Mouse (Mus musculus) brain, embryonic 14.5 days (tissue): ENCODE results near the gene Hist1h2ab.

ENCODE experiments used
- CTCF ChIP-seq: fragments of 200-500 bp; IDR thresholded peaks from 2 replicates; pipeline ENCODE4 v1.5.1; 2012; ENCODE audit warnings: inconsistent platforms, mild to moderate bottlenecking, moderate library complexity, borderline replicate concordance; ENCODE audit not compliant: insufficient read depth, insufficient read length; ENCODE audit errors: extremely low read depth
- POLR2A ChIP-seq: fragments of 200-500 bp; IDR thresholded peaks from 2 replicates; pipeline ENCODE4 v1.6.1; 2012; ENCODE audit warnings: mild to moderate bottlenecking, inconsistent platforms, borderline replicate concordance; ENCODE audit not compliant: poor library complexity, insufficient read depth, insufficient read length, severe bottlenecking; ENCODE audit errors: extremely low read depth

- TF ChIP-seq CTCF (no peak), POLR2A (no peak)
Measured at GRCm38 (mm10) chr13:23708654-23709053, 42.3 kb upstream of the Hist1h2ab start.
